Mouse (Mus musculus): ENCODE data around the gene Tnrc18.

Gene Tnrc18

DNA sequence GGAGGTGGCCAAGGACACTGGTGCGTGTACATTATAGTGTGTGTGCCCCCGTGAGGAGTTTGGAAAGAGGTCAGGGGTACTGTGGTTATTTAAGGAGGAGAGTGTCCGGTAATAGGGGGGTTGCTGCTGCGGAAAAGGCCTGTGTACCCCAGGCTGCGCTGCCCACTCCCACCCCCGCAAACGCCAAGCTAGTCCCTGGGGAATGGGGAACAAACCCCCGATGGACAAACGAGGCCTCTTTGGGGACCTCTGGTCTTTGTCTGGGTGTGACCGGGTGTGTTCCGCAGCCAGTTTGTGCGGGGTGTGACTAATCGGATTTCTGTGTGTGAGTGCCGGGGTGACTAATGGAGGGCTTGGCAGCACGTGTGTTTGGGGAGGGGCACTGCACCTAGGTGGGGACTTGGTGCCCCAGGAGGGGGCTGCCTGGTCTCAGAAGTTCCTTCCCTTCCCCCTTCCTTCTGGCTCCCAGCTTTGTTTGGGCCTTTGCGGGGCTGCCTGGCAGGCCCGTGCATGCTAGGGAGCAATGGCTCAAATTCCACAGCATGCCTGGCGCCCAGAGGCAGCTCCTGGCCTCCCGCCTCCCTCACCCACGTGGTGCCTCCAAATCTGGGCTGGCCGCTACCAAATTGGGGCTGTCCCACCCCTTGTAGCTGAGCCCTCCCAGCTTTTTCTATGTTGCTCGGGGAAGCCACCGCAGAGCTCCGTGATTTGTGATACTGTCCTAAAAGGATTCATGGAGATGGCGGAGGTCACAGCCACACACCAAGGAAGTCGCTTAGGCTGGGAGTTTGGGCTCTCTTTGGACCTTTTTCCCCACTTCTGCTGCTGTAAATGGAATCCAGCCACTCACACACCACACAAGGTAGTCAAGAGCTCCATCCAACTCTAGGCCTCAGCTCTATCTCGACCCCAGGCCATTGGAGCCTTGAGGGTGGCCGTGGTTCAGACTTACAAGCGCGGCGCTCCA lies 5.9 kb upstream of the Tnrc18 start:
- in situ Hi-C loops (cut with MboI, MseI), result no loop called here

- in situ Hi-C loops (cut with MboI, MseI), result no loop called here
Measured at GRCm38 (mm10) chr5:142822286-142823095, 5.0 kb upstream of the Tnrc18 start.

DNA sequence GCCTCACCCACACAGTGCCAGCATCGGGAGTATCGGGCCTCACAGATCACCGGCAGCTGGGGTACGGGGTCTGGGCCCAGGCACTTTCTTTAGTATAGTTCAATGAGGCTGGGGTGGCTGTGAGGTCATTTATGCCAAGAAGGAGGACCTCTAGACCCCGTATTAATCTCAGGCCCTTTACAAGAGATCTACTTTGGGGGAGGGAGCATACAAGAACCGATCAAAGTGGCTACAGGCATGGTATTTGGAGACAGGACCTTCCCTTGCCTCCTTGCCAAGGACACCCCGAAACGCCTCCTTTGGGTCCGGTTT lies 4.5 kb upstream of the Tnrc18 start:
- in situ Hi-C loops (cut with MboI, MseI), result no loop called here

DNA sequence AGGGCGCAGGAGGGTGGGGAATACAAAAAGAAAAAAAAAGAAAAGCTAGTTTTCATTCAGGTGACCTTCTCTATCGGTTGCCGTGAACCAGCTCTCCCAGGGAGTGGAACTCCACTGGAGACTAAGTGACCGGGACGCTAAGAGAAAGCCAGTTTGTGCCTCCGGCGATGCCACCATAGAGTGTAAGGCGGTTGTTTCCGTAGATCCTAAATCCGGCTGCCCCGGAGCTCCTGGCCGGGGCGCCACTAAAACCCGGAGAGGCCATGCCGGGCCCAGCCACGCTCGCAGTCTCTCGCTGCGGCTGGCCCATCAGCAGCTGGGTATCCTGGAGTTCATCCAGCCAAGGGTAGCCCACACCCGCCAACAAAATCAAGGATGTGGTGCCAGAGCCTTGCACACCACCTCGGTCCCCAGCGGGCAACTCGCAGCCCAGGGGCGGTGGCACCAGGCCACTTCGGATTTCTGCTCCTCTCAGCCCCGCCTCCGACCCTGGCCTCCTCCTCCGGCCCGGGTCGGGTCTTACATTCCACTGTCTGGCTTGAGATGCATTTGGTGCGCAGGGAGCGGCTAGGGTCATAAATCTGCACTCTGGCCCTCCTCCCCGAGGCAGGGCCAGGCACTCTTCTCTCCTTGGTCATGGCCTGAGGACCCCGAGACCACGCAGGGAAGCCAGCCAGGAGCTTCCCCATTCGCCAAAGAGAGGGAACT lies 4.0 kb upstream of the Tnrc18 start:
- in situ Hi-C loops (cut with MboI, MseI), result no loop called here

DNA sequence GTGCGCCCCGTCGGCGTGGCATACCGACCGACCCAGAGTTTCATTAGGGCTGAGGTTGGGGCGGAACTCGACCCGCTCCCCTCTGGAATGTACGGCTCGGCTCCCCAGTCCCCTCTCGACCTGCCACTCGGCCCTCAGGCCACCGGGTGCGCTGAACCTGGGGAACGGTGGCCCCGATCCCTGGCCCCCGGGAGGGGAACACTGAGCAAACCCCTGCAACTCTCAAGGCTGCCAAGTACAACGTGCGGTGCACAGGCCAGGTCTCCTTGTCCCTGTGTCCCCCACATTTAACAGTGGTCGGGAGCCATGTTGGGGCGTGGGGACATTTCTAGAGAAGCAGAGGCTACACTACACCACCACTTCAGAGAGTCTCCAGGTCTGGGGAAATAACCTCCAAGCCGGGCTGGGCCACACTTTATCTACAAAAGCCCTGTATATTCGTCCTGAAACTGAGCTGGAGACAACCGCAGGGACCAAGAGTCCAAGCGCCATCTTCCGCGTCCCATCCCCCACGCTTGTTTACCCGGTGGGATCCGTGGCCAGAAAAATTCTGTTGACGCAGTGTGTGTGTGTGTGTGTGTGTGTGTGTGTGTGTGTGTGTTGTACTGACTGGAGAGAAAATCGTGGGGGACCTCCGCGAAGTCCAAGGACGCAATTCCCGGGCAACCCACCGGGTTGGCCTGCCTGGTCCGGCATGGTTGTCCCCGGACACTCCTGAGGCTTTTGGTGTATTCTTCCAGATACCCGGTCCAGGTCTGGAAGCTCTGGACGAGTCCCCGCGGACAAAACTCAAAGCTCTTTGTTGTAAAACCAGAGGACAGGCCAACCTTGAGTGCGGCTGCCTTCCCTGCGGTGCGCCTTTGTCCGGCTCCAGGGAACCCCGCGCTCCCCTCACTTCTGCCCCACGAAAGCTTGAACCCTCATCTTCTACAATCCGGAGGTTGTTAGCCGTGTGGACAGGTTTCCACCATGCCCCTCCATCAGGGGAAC lies 3.1 kb upstream of the Tnrc18 start:
- in situ Hi-C loops (cut with MboI, MseI), result no loop called here

DNA sequence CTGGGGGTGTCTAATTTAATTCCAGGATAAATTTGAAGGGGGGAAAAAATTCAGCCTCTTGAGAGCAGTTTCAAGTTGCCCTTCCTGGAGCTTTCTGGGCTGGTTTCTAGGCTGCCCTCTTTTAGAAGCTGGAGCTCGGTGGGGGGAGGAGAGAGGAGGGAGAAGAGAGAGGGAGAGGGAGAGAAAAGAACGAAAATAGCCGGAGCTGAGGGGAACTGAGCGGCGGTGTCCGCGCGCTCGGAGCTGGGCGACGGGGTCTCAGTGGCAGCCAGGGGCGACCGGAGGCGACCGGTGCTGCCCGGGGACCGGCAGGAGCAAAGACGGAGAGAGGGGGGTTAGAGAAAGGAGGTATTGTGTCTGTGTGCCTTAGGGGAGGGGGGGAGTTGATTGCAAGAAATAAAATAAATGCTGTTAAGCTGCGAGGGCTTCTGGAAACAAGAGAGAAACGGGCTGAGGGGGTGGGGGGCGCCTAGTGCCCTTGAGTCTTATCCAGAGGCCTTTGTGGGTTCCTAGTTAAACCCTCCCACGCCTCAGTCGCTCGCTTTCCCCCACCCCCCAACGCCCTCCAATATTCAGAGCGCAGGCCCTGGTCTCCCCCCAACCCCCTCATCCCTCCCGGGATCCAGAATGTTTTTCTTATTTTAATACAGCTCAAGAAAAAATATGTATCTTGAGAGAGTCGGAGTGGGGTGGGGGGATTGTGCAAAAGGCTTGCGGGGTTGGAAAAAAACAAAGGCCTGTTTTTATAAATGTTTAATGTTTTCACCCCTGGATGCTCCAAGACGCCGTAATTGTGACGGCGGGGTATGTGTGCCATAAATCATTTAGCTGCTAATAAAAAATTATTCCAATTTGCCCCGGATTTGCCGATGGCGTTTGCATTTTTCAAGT lies 2.2 kb upstream of the Tnrc18 start:
- in situ Hi-C loops (cut with MboI, MseI), result no loop called here

GRCm38 (mm10) chr5:142818435-142819360 lies 1.2 kb upstream of the Tnrc18 start:
- in situ Hi-C loops (cut with MboI, MseI), result no loop called here

DNA sequence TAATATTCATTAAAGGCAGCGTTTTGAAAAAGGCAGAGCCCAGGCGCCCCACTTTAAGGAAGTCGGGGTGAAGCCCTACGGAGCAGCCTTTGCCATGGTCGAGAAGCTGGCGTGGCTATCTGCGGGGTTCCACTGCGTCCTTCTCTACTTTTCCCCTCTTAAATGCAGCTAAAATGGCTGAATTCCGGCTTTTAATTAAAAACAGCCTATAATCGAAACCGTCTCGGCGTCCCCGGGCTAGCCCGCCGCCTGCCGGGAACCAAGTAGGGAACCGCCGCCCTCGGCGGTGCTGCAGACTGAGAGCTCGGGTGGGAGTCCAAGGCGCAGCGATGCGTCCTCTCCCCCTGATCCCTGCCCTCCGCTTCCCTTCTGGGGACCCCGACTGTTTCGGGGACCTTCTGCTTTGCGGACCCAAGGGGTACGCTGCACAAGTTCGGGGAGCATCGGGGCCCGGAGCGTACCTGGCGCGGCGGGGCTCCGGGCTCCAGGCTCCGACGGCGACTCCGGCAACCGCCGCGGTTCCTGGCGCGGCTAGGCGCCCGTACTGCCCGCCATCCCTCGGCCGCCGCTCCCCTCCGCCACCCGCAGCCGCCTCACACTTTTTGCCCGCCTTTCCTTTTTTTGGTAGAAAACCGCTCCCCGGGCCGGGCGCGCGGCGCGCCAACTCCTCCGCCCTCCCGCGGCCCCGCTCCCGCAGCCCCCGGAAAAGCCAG lies 495 bp downstream of the Tnrc18 start:
- in situ Hi-C loops (cut with MboI, MseI), result no loop called here

DNA sequence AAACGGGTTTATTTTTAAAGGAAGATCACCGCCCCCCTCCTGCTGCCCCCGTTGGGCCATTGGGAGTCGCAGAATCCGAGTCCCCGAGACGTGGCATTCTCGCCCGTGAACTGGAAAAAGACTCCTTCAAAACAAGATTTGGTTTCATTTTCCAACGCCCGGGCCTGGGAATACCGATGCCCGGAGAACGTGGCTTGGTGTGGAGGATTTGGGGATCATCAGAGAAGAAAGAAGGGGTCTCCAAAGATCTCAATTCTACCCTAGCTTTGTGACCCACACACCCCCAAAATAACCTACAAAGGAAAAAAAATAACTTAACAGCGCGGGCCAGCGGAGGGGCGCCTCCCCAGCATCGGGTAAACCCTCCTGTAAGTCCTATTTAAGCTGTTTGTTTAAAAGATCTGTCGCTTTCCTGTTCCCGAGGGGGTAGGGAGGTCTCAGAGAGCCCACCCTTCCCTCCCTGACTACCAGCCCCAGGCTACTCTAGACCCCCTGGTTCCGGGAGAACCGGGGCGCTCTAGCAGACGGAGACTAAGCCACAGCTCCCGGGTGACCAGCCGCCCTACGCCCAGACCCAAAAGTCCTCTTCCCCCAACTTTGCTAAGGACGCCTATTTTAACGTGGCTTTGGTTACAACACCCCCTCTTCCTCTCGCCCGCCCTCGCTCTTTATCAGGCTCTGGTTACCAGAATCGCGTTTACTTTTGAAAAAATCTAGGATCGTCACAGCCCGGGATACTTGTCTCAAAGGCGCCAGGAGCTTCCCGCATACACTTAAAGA lies 1.2 kb downstream of the Tnrc18 start:
- in situ Hi-C loops (cut with MboI, MseI), result no loop called here

DNA sequence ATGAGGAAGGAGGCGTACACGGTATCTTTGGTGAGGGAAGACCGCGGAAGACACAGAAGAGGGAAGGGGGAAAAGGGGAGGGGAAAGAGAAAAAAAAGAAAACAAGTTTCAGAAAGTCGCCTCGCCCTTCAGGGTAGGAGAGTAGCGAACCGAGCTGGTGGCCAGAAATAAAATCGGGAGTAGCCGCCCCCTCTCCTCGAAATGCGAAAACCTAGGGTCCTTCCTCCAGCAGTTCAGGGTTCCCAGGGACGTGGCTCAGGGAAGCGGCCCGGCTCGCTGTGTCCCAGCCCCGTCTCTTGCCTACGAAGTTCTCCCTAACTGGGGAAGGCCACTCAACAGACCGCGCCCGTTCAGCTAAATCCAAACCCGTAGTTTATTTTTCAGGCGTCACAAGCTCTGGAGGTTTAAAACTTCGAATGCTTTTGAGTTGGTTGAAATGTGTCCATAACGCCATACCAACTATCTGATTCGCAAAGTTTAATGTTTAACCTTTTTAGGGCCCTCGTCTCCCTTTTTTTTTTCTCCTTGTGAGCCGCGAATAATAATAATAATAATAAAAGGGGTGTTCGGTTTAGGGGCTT lies 2.0 kb downstream of the Tnrc18 start:
- in situ Hi-C loops (cut with MboI, MseI), result no loop called here

DNA sequence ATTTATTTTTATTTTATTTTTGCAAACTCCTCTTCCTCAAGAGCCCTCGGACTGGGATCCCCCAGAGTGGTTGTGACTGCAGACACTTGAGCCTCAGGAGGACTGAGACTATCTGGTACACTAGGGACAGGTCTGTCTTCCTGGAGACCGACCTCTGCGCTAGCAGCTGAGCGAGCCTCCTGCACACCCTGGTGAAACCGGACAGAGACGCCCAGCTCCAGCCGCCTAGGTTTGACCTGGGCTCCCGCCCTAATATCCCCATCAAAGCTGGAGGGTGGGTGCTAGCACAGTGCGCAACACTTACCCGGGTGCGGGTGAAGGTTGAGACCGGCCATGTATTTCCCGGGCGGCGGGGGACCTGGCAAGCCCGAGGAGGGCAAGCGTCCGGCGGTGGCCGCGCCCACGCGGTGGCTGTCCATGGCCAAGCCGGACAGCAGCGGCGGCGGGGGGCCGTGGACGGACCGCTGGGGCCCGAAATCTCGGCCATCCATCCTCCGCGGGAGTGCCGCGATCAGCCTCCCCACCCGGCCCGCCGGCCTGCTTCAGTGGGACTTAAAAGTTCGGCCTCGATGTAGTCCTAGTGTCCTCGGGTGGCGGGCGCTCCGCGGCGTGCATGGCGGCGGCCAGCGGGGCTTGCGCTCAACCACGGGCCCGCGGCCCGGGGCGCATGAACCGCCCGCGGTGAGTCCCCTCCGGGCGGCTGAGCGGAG lies 2.6 kb downstream of the Tnrc18 start:
- in situ Hi-C loops (cut with MboI, MseI), result no loop called here

DNA sequence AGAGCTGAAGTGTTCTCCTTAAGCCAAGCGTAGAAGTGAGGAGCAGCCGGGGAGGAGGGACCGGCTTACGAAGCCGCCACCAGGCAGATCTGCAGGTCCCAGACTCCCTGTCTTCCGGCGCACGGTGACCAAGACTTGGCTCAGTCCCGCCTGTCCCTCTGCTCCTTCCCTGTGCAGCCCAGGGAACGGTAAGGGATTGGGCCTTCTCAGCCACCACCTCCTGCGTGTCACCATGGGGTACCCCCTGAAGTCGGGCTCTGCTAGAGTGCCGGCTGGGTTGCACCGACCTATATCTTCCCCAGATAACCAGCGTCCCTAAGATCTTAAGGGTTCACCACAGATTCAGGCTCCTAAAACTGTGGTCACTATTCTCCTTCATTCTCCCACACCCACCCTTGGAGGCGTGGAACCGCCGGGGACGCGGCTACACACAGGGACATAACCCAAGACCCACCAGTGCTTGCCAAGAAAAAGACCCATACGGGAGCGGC lies 3.3 kb downstream of the Tnrc18 start:
- in situ Hi-C loops (cut with MboI, MseI), result no loop called here

DNA sequence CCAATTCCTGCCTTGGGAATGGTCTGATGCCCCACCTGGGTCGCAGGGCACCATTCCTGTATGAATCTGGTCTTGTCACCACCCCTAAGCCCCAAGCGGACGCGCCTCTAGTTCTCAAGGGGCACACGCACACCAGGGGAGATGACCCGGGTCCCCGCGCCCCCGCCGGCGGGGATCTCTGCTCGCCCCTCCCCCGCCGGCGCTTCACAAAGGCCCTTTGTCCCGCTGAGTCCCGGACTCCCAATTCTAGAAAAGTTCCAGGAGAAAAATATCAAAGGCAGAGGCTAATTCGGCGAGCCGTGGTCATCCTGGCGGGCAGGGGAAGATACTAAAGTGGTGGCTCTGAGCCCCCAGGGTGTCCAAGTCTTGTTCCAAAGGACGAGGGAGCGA lies 3.7 kb downstream of the Tnrc18 start:
- in situ Hi-C loops (cut with MboI, MseI), result no loop called here

- in situ Hi-C loops (cut with MboI, MseI), result no loop called here
Measured at GRCm38 (mm10) chr5:142812976-142813721, 4.3 kb downstream of the Tnrc18 start.

DNA sequence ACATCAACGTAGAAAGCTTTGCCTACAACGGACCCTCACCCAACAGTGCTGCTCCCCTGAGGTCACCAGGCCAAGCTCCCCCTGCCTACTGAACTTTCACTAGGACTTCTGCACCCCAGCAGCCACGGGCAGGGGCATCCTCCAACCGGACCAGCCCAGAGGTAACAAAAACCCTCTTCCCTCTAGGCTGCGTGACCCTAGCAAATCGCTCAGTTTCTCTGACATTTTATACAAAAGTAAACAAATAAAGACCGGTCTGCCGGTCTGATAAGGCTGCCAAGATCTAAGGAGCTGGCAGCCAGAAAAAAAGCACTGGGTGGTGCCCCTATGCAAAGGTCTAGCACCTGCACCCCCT lies 4.9 kb downstream of the Tnrc18 start:
- in situ Hi-C loops (cut with MboI, MseI), result no loop called here
